Comparison of ENCODE assay signal across 27 mouse cellular contexts in genomic region chr2:142715186-142715911, GRCm38 (mm10).
DNase-seq lines count a peak whose midpoint lies in the region; ATAC-seq lines count a peak whose summit lies in the region.
"Had no signal": no experiment of that assay in that cellular context is flagged by ENCODE, and none has a peak within 500 bp of the region (broad histone marks: within the 10 kb centered on the region; RNA-seq: fewer than 3 reads in every experiment).

No protein-coding gene starts in this region.

- 0 out of 2 replicates have a peak, but pooled peaks have one; percentile 71 for ATAC-seq in heart, embryonic 14.5 days (ENCODE audit: insufficient number of reproducible peaks, insufficient read depth, low FRiP score, low read depth)
- peak; percentile 85 for ATAC-seq in hindbrain, embryonic 12.5 days (ENCODE audit: low FRiP score)
- ATAC-seq in hindbrain, embryonic 16.5 days: no peak
- no peak for ATAC-seq in CD4-positive, CD25-positive, alpha-beta regulatory T cell, adult 4 months
- ATAC-seq: forebrain, embryonic 14.5 days; intestine, embryonic 16.5 days; Patski had no signal

- H3K9ac ChIP-seq in heart, embryonic 14.5 days (ENCODE audit: low read length): no peak overlapping the region
- H3K9ac ChIP-seq in hindbrain, embryonic 12.5 days: no peak overlapping the region
- no peak overlapping the region for H3K9ac ChIP-seq in hindbrain, embryonic 16.5 days (ENCODE audit: low read depth, low read length)
- H3K9ac ChIP-seq: embryonic facial prominence, embryonic 15.5 days; heart, embryonic 12.5 days; hindbrain, embryonic 15.5 days; limb, embryonic 15.5 days; liver, embryonic 14.5 days; lung, embryonic 15.5 days had no signal

- H3K4me3 ChIP-seq in heart, embryonic 14.5 days (ENCODE audit: control insufficient read depth in 1 of 2, insufficient read depth in 1 of 2, low read depth in 1 of 2, low read length in 2 of 2): no peak overlapping the region
- no peak overlapping the region for H3K4me3 ChIP-seq in hindbrain, embryonic 12.5 days
- no peak overlapping the region for H3K4me3 ChIP-seq in hindbrain, embryonic 16.5 days (ENCODE audit: low read length)
- H3K4me3 ChIP-seq: embryonic facial prominence, embryonic 15.5 days; heart, embryonic 12.5 days; hindbrain, embryonic 15.5 days; limb, embryonic 15.5 days; lung, embryonic 15.5 days; megakaryocyte, embryonic 14.5 days; myocyte had no signal

- peaks cover 20% of the 10 kb centered on the region for H3K36me3 ChIP-seq in heart, embryonic 14.5 days (ENCODE audit: control insufficient read depth, insufficient read depth, low read length)
- H3K36me3 ChIP-seq in hindbrain, embryonic 12.5 days: peaks cover 8% of the 10 kb centered on the region; the same call in 1 of the 2 replicates
- no peaks in the 10 kb centered on the region; the same call in 1 of the 2 replicates for H3K36me3 ChIP-seq in hindbrain, embryonic 16.5 days (ENCODE audit: control insufficient read depth, insufficient read depth, low read length)
- H3K36me3 ChIP-seq: hindbrain, embryonic 15.5 days; lung, embryonic 15.5 days had no signal

- 9% methylated on average over 1 of the region's 1 CpGs for WGBS in heart, embryonic 14.5 days
- WGBS in hindbrain, embryonic 12.5 days: 46% methylated on average over 1 of the region's 1 CpGs
- 39% methylated on average over 1 of the region's 1 CpGs for WGBS in hindbrain, embryonic 16.5 days

- H3K4me1 ChIP-seq in heart, embryonic 14.5 days (ENCODE audit: control insufficient read depth in 2 of 2, insufficient read depth in 2 of 2, low read length in 2 of 2): peaks cover 0 to 11% of the 10 kb centered on the region in 2 experiments; a peak in 3 of 4 replicates
- H3K4me1 ChIP-seq in hindbrain, embryonic 12.5 days: peaks cover 3% of the 10 kb centered on the region; the same call in 1 of the 2 replicates
- H3K4me1 ChIP-seq in hindbrain, embryonic 16.5 days (ENCODE audit: control insufficient read depth, insufficient read depth, low read depth, low read length): no peaks in the 10 kb centered on the region
- H3K4me1 ChIP-seq: embryonic facial prominence, embryonic 15.5 days; hindbrain, embryonic 15.5 days; limb, embryonic 15.5 days; lung, embryonic 15.5 days had no signal

- DNase-seq in heart, postnatal 10 days: no peak
- peak; percentile 60 for DNase-seq in Muller cell, postnatal 12 days (ENCODE audit: inconsistent ontology term)
- DNase-seq in mesoderm, embryonic 11.5 days (ENCODE audit: low read depth, low spot score): peak; percentile 30
- no peak for DNase-seq in ovary, postnatal 14 days (ENCODE audit: low spot score)
- DNase-seq: adrenal gland, adult 2 months; cerebellum, adult 11-12 months; cerebellum, postnatal 10 days; kidney, adult 9 months; kidney, postnatal 14 days; left cerebral cortex, postnatal 4 days; lung, postnatal 36 days; thymus, postnatal 25 days had no signal

- H3K4me2 ChIP-seq in heart, embryonic 14.5 days (ENCODE audit: low read length): 0 out of 2 replicates have a peak overlapping the region, but pooled peaks have one; percentile 21
- no peak overlapping the region for H3K4me2 ChIP-seq in hindbrain, embryonic 12.5 days (replicated peaks)
- no peak overlapping the region for H3K4me2 ChIP-seq in hindbrain, embryonic 16.5 days (ENCODE audit: low read length)
- H3K4me2 ChIP-seq: embryonic facial prominence, embryonic 15.5 days; heart, embryonic 12.5 days; hindbrain, embryonic 15.5 days; limb, embryonic 15.5 days; lung, embryonic 15.5 days had no signal

- H3K27ac ChIP-seq in heart, embryonic 14.5 days (replicated peaks in 1 of 2; ENCODE audit: control insufficient read depth in 1 of 2, insufficient read depth in 1 of 2, low read depth in 2 of 2, low read length in 2 of 2): no peak overlapping the region
- no peak overlapping the region for H3K27ac ChIP-seq in hindbrain, embryonic 12.5 days
- no peak overlapping the region for H3K27ac ChIP-seq in hindbrain, embryonic 16.5 days (ENCODE audit: low read depth, low read length)
- H3K27ac ChIP-seq: embryonic facial prominence, embryonic 15.5 days; hindbrain, embryonic 15.5 days; limb, embryonic 15.5 days; liver, embryonic 14.5 days; lung, embryonic 15.5 days had no signal

- intact Hi-C loops in heart, postnatal 10 days (cut with DNase I): no loop called here

- H3K27me3 ChIP-seq in heart, embryonic 14.5 days (ENCODE audit: control insufficient read depth, insufficient read depth, low read length): no peaks in the 10 kb centered on the region
- no peaks in the 10 kb centered on the region for H3K27me3 ChIP-seq in hindbrain, embryonic 12.5 days
- no peaks in the 10 kb centered on the region for H3K27me3 ChIP-seq in hindbrain, embryonic 16.5 days (replicated peaks; ENCODE audit: control insufficient read depth, insufficient read depth, low read length)
- H3K27me3 ChIP-seq: embryonic facial prominence, embryonic 15.5 days; hindbrain, embryonic 15.5 days; limb, embryonic 15.5 days; lung, embryonic 15.5 days; megakaryocyte, embryonic 14.5 days; Patski had no signal

- no peaks in the 10 kb centered on the region for H3K9me3 ChIP-seq in heart, embryonic 14.5 days (ENCODE audit: control insufficient read depth, low read length)
- no peaks in the 10 kb centered on the region for H3K9me3 ChIP-seq in hindbrain, embryonic 12.5 days (replicated peaks)
- no peaks in the 10 kb centered on the region for H3K9me3 ChIP-seq in hindbrain, embryonic 16.5 days (ENCODE audit: control insufficient read depth, low read length)
- H3K9me3 ChIP-seq: embryonic facial prominence, embryonic 15.5 days; heart, embryonic 12.5 days; hindbrain, embryonic 15.5 days; limb, embryonic 15.5 days; lung, embryonic 15.5 days; megakaryocyte, embryonic 14.5 days had no signal

Comparison
In these comparisons a context has a peak if more than half of its experiments do, and no peak if none do; other contexts are left out.
1. ATAC-seq: peak in heart, embryonic 14.5 days (single experiment) and hindbrain, embryonic 12.5 days (single experiment); none in hindbrain, embryonic 16.5 days (single experiment) and CD4-positive, CD25-positive, alpha-beta regulatory T cell, adult 4 months (single experiment).
2. DNase-seq: peak in Muller cell, postnatal 12 days (single experiment) and mesoderm, embryonic 11.5 days (single experiment); none in heart, postnatal 10 days (0 of 2) and ovary, postnatal 14 days (single experiment).